9 mouse cellular contexts compared by ENCODE assay signal in the genomic region with DNA sequence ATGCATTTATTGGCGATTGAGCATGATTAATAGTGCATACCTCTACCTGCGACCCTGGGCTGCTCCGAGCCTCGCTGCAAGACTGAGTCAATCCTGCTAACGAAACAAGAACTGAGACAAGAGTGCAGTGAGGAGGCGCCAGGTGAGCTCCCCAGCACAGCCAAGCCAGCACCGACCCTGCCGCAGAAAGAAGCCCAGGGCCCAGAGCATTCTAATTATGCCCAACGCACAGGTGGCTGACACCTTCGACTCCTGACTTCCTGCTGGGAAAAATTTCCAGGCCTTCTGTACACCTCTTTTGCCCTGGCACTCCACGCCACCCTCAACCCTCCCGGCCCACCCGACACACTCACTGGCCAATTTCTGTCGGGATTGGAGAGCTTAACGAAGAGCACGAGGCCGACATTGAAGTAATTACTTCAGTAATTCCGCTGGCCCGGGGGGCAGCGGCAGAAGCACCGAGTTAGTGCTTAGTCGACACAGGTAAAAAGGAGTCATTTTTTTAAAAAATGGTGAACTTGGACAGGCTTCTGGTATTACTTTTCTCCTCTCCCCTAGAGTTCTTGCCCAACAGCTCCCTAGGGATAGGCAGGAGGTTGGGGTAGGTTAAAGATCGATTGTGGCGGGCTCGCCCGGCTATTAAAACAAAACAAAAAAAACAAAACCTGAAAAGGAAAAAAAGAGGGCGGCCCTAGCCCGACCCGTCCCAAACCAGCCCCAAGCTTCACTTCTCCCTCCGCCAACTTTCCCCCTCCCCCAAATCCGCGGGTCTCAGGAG. TPM values are rescaled to one million over a fixed set of nuclear protein-coding genes. Genes with fewer than 3 reads are reported as not detected.
A peak's percentile ranks its signal among the peaks of the same experiment; 100 is the strongest.
DNase-seq lines count a peak whose midpoint lies in the region; ATAC-seq and TF ChIP-seq lines count a peak whose summit lies in the region.
"Had no signal": no experiment of that assay in that cellular context is flagged by ENCODE, and none has a peak within 500 bp of the region (broad histone marks: within the 10 kb centered on the region; RNA-seq: fewer than 3 reads in every experiment).

No protein-coding gene starts in this region.

- H3K36me3 ChIP-seq in forebrain, embryonic 12.5 days (replicated peaks), result peaks cover 14% of the 10 kb centered on the region
- peaks cover 22% of the 10 kb centered on the region for H3K36me3 ChIP-seq in macrophage (ENCODE audit: inconsistent target)

- H3K4me2 ChIP-seq in forebrain, embryonic 12.5 days, result peak overlapping the region; percentile 93

- WGBS in bone marrow, adult 2 months, result under 1% methylated on average over 32 of the region's 32 CpGs
- under 1% methylated on average over 32 of the region's 32 CpGs for WGBS in forebrain, embryonic 12.5 days
- WGBS in macrophage (ENCODE audit: missing documents), result under 1% methylated on average over 30 of the region's 32 CpGs

- peak overlapping the region; percentile 98 for H3K27ac ChIP-seq in bone marrow, adult 2 months (ENCODE audit: control insufficient read depth, insufficient read depth, low read depth, low read length, poor library complexity)
- H3K27ac ChIP-seq in forebrain, embryonic 12.5 days, result peak overlapping the region; percentile 98
- H3K27ac ChIP-seq in macrophage, result peak overlapping the region; percentile 75

- H3K9me3 ChIP-seq in forebrain, embryonic 12.5 days, result no peaks in the 10 kb centered on the region

- no peaks in the 10 kb centered on the region for H3K27me3 ChIP-seq in forebrain, embryonic 12.5 days
- H3K27me3 ChIP-seq: Patski had no signal

- no peak for ATAC-seq in forebrain, embryonic 12.5 days (ENCODE audit: low FRiP score)

- H3K79me2 ChIP-seq in macrophage (ENCODE audit: inconsistent target), result peaks cover 56% of the 10 kb centered on the region

- H3K4me3 ChIP-seq in bone marrow, adult 2 months (replicated peaks; ENCODE audit: control insufficient read depth, low read depth, low read length), result peak overlapping the region; percentile 75
- H3K4me3 ChIP-seq in forebrain, embryonic 12.5 days (replicated peaks), result peak overlapping the region; percentile 99
- H3K4me3 ChIP-seq in macrophage (ENCODE audit: inconsistent target), result peak overlapping the region; percentile 96

- H3K4me1 ChIP-seq in bone marrow, adult 2 months (ENCODE audit: control insufficient read depth, insufficient read depth, low read length), result peaks cover 2% of the 10 kb centered on the region
- H3K4me1 ChIP-seq in forebrain, embryonic 12.5 days, result peaks cover 19% of the 10 kb centered on the region

- H3K9ac ChIP-seq in forebrain, embryonic 12.5 days, result peak overlapping the region; percentile 92

- DNase-seq in embryo, embryonic 10 days (ENCODE audit: low spot score), result peak; percentile 9
- DNase-seq in embryo, embryonic 9.5 days (ENCODE audit: extremely low spot score), result no peak
- DNase-seq in kidney, adult 9 months, result peak; percentile 62
- peak; percentile 23 for DNase-seq in thymus, postnatal 0 days (ENCODE audit: low spot score)
- DNase-seq in layer of hippocampus, postnatal 25 days (ENCODE audit: extremely low spot score in 1 of 2, low spot score in 1 of 2), result no peak

- TF ChIP-seq CTCF in bone marrow, adult 2 months (IDR thresholded peaks at IDR 0.05; ENCODE audit: control insufficient read depth, insufficient read depth, low read length), result no peak

- no peak for TF ChIP-seq POLR2A in bone marrow, adult 2 months (IDR thresholded peaks at IDR 0.05; ENCODE audit: borderline replicate concordance, control insufficient read depth, low read depth, low read length)

RNA-seq across cellular contexts. Expression of gene Prpf38b, which starts 1.0 kb away (rescaled TPM):
- polyA plus RNA-seq in bone marrow, adult 2 months (2011; ENCODE audit: insufficient read depth, insufficient read length, low replicate concordance, missing spikeins), result 160 and 184 TPM in 2 replicates
- 85.1 and 87.0 TPM in 2 replicates for polyA plus RNA-seq in forebrain, embryonic 12.5 days (2016; fragmentation: Nextera tagmentation; extraction: Ambion mirVana)
- 100 to 1,000 TPM; 289 to 988 (median 649) TPM for total RNA-seq in macrophage (2018; cell fraction: chromatin; rRNA removed)
- 10 to 100 TPM; 30.2 to 95.1 (median 47.8) TPM for total RNA-seq in macrophage (2018; cell fraction: cytosol; rRNA removed)
- total RNA-seq in macrophage (2018; cell fraction: nucleus; rRNA removed), result 100 to 1,000 TPM; 218 to 605 (median 372) TPM
- 42.7 to 154 TPM (median 82.2 TPM) in 3 replicates for polyA plus RNA-seq in macrophage (2018)
- 96.0 and 112 TPM in 2 replicates for polyA plus RNA-seq in thymus, postnatal 0 days (2015; fragmentation: Nextera tagmentation; extraction: Ambion mirVana)
- 10 to 100 TPM; 36.4 to 50.8 TPM for total RNA-seq in layer of hippocampus, postnatal 25 days (2021)

RNA-seq across cellular contexts. Expression of gene Fndc7, which starts 20.7 kb away (rescaled TPM):
- not detected in 2 replicates for polyA plus RNA-seq in bone marrow, adult 2 months (2011; ENCODE audit: insufficient read depth, insufficient read length, low replicate concordance, missing spikeins)
- polyA plus RNA-seq in forebrain, embryonic 12.5 days (2016; fragmentation: Nextera tagmentation; extraction: Ambion mirVana), result 0.22 TPM in 1 of 2 replicates, not detected in the other
- total RNA-seq in macrophage (2018; cell fraction: chromatin; rRNA removed), result 1 to 10 TPM in 15 of 26 experiments, under 1 TPM in 9, not detected in 2; 0.54 to 4.7 (median 1.2) TPM
- 1 to 10 TPM in 1 of 26 experiments, under 1 TPM in 25; 0.13 to 1.2 (median 0.46) TPM for total RNA-seq in macrophage (2018; cell fraction: cytosol; rRNA removed)
- 10 to 100 TPM in 1 of 26 experiments, 1 to 10 TPM in 20, under 1 TPM in 4, not detected in 1; 0.25 to 10.9 (median 2.4) TPM for total RNA-seq in macrophage (2018; cell fraction: nucleus; rRNA removed)
- 0.12 to 0.16 TPM (median 0.13 TPM) in 3 replicates for polyA plus RNA-seq in macrophage (2018)
- 0.95 and 1.3 TPM in 2 replicates for polyA plus RNA-seq in thymus, postnatal 0 days (2015; fragmentation: Nextera tagmentation; extraction: Ambion mirVana)
- total RNA-seq in layer of hippocampus, postnatal 25 days (2021), result under 1 TPM in 1 of 2 experiments, not detected in 1; 0.23 TPM

RNA-seq across cellular contexts. Expression of gene Henmt1, which starts 29.2 kb away (rescaled TPM):
- polyA plus RNA-seq in bone marrow, adult 2 months (2011; ENCODE audit: insufficient read depth, insufficient read length, low replicate concordance, missing spikeins), result not detected in 2 replicates
- polyA plus RNA-seq in forebrain, embryonic 12.5 days (2016; fragmentation: Nextera tagmentation; extraction: Ambion mirVana), result 0.56 and 1.3 TPM in 2 replicates
- 1 to 10 TPM in 1 of 26 experiments, under 1 TPM in 5, not detected in 20; 0.46 to 2.3 (median 0.73) TPM for total RNA-seq in macrophage (2018; cell fraction: chromatin; rRNA removed)
- under 1 TPM in 17 of 26 experiments, not detected in 9; 0.05 to 0.47 (median 0.23) TPM for total RNA-seq in macrophage (2018; cell fraction: cytosol; rRNA removed)
- total RNA-seq in macrophage (2018; cell fraction: nucleus; rRNA removed), result under 1 TPM in 9 of 26 experiments, not detected in 17; 0.29 to 0.89 (median 0.54) TPM
- not detected in 3 replicates for polyA plus RNA-seq in macrophage (2018)
- 2.2 and 2.3 TPM in 2 replicates for polyA plus RNA-seq in thymus, postnatal 0 days (2015; fragmentation: Nextera tagmentation; extraction: Ambion mirVana)
- 1 to 10 TPM; 3.6 to 4.1 TPM for total RNA-seq in layer of hippocampus, postnatal 25 days (2021)

RNA-seq across cellular contexts. Expression of gene Gm9857, which starts 29.8 kb away (rescaled TPM):
- not detected in 2 replicates for polyA plus RNA-seq in bone marrow, adult 2 months (2011; ENCODE audit: insufficient read depth, insufficient read length, low replicate concordance, missing spikeins)
- not detected in 2 replicates for polyA plus RNA-seq in forebrain, embryonic 12.5 days (2016; fragmentation: Nextera tagmentation; extraction: Ambion mirVana)
- total RNA-seq in macrophage (2018; cell fraction: chromatin; rRNA removed), result not detected
- not detected for total RNA-seq in macrophage (2018; cell fraction: cytosol; rRNA removed)
- total RNA-seq in macrophage (2018; cell fraction: nucleus; rRNA removed), result not detected
- not detected in 3 replicates for polyA plus RNA-seq in macrophage (2018)
- polyA plus RNA-seq in thymus, postnatal 0 days (2015; fragmentation: Nextera tagmentation; extraction: Ambion mirVana), result not detected in 2 replicates
- not detected for total RNA-seq in layer of hippocampus, postnatal 25 days (2021)
- polyA plus RNA-seq: Patski had no signal

Comparison
In these comparisons a context has a peak if more than half of its experiments do, and no peak if none do; other contexts are left out.
1. DNase-seq: peak in embryo, embryonic 10 days (single experiment), kidney, adult 9 months (single experiment) and thymus, postnatal 0 days (single experiment); none in embryo, embryonic 9.5 days (single experiment) and layer of hippocampus, postnatal 25 days (0 of 2).
2. Peak in every context shown above with its lines, with median percentiles within 50 percentile points of each other: H3K27ac ChIP-seq and H3K4me3 ChIP-seq.